Mouse (Mus musculus) right cerebral cortex, postnatal 36 days (tissue): ENCODE measurements around the gene Slc22a5.
"Not testable (repeated sequence)": the region's sequence is repeated elsewhere in the genome, so short reads cannot be mapped to it uniquely, and the experiment has no call there.

ENCODE experiments used
- DNase-seq, 2 experiments: peaks; one replicate each; pipeline ENCODE4 v3.0.0; 2022; ENCODE audit warnings: low spot score in 2 of 2, mixed read lengths in 1 of 2

Slc22a5 gene

GRCm38 (mm10) chr11:53888242-53888641 lies 3.2 kb downstream of the Slc22a5 start:
- DNase-seq: no peak

DNA sequence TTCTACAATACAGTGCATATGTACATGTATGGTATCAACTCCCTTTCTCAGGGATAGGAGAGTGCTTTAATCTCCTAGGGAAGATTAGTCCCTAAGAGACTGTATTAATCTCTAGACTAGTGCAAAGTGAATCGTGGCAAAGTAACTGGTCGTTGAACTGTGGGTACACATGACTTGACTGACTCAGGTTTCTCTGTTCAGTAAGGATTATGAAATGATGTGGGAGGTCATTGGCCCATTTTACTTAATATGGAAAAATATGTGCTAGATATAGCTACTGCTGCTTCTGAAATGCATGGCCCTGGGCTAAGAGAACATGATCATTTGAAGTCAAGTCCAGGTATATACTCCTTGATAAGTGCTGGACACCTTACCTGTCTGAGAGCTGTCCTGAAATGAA lies 8.2 kb downstream of the Slc22a5 start:
- DNase-seq: no peak

- not testable (repeated sequence) for DNase-seq
Measured at GRCm38 (mm10) chr11:53878096-53878495, 13.4 kb downstream of the Slc22a5 start.

DNA sequence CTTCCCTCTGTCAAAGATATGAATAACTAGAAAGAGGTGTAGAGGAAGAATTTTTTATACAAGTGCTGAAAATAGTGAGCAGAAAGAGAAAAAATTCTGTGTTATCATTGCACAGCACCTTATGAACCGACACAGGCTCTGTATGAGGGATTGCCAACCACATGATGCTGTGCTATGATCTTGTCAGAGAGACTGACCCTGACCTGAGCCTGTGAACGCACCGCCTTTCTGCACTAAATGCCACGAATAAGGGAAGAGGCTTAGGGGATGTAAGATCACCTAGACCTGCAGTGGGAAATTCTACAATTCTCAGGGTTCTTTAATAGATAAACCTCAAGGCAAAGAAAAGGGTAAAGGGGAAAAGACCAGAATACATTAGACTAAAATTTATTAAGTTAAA lies 15.0 kb downstream of the Slc22a5 start:
- DNase-seq: no peak

GRCm38 (mm10) chr11:53874706-53875105 lies 16.8 kb downstream of the Slc22a5 start:
- DNase-seq: no peak

DNA sequence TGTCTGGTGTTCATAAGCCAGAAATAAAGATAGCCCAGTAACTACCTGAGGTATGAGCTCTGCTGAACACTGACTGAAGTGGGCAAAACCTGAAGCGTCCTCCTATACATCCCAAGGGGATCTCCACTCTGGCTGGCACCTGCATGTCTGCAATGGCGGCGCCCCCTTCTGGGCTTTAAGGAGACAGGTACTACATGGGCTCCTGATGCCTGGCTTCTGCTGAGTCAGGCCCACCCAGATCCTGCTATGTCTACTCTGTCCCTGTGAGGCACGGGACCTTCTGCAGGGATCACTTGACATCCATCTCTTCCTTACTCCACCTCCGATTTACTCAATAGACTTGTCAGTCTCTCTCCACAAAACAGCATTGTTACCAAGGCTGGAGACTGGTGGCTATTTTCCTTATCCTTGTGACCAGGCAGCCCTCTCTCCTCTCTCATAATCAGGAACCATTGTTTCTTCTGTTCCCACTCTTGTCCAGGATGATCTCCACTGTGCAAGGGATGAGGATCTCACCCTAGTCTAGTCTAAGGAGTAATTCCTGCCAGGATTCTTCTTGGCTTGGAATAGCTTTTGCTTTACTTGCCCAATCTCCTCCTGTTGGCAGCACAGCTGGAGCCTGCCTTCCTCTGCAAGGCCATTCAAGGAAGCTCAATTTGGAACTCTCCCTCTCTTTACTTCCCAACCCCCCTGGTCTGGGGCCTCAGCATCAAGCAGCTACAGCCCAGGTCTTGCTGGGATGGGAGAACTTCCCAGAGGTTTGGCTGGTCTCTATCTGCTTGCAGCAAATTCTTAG lies 17.4 kb downstream of the Slc22a5 start:
- not testable (repeated sequence) for DNase-seq

GRCm38 (mm10) chr11:53871786-53872507 lies 19.5 kb downstream of the Slc22a5 start:
- DNase-seq: no peak

DNA sequence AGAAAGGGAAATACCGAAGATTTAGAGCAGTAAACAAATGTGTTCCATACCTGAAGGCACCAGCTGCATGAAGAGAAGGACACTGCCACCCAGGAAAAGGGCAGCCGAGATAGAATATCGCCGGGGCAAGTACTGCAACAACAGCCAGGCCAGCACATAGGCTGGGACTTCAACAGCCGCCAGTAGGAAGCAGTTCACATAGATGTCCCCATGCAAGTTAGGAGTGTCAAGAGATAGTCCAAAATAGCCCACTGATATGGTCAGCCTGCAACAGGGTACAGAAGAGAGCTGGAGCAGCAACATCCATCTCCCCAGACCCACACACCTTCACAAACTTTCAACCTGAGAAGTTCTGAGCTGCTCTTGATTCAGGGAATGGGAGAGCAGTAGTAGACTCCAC lies 22.3 kb downstream of the Slc22a5 start:
- no peak for DNase-seq

DNA sequence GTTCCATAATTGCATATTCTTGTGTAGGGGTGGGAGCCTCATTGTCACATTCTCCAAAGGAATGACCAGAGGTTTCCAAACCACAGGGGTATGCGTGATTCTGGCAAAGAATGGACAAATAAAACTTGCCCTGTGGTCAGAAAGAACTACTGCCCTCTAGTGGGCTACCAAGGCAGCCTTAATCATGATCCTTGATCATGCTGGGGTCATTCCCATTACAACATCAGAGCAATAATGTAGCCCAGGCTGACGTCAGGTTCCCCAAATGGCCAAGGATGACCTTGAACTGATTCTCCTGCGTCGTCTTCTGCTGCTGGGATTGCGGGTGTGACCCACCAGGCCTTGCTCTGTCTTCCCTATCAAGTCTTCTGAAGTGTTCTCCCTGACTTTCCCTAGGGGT lies 23.1 kb downstream of the Slc22a5 start:
- not testable (repeated sequence) for DNase-seq

- DNase-seq: not testable (repeated sequence)
Measured at GRCm38 (mm10) chr11:53864724-53865310, 26.6 kb downstream of the Slc22a5 start.

GRCm38 (mm10) chr11:53860944-53861343 lies 30.5 kb downstream of the Slc22a5 start:
- not testable (repeated sequence) for DNase-seq

DNA sequence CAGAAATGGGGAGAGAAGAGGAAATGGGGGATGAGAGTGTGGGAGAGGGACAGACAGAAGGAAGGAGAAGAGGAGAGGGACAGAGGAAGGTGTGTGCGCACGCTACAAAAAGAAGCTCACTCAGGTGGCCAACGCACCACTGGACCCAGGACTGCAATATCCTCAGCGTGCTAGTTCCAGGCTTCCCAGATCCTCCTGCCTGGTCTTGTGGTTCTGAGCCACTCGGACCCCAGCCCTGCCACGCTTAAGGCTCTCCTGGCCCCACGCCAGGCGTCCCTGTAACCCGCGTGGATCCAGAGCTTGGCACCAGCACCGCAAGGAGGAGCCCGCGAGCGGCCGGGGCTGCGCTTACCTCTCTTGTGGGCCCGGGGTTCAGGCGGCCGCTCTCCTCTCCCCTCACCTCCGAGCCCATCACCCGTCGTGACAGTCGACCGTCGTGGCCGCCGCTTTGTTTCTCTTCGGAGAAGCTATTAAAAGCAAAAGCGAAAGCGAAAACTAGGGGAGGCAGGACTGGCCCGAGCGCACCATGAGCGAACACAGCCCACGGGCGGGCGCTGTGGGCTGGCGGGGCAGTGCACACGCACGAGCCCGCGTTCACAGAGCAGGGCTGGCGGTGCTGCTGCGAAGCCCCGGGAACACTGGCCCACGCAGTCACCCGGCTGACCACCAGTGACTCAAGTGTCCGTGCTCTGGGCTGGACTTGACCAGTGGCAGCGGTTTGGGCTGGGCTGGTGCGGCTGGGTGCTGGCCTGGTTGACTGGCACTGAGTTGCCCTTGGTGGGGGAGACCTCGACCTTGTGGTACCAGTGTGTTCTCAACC lies 32.5 kb downstream of the Slc22a5 start, which contains the start of gene Gm12216:
TSS of gene Gm12216 (minus strand) at position 496 of the 820 bp plus-strand sequence.
- not testable (repeated sequence) for DNase-seq

DNA sequence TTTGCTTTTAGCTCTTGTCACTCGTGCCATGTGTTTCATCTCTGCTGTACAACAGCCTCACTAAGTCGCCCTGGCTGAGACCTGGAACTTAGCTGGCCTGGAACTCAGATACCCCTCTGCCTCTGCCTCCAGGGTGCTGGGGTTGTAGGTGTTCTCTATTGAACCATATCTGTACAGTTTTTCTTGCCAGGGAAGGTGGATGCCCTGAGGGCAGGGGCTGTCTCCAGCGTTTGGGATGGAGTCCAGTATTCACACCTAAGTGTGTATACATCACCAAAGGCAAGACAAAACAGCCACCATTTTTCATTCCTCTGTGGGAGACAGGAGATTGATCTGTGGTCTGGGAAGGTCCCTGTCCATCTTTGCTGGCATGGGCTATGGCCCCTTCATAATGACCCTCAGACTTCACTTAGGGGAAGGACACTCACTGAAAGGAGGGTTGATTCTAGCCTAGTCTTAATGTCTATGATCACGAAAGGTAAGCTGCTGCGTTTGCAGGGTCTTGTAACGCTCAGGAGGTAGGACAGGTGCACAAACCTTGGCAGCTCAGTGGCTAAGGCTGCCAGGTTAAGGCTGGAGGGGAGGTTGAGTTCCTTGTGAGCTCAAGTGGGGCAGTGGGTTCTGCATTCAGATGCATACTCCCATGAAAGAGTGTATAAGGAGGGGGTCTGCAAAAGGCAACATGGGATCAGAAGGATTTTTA lies 33.3 kb downstream of the Slc22a5 start:
- no peak for DNase-seq

DNA sequence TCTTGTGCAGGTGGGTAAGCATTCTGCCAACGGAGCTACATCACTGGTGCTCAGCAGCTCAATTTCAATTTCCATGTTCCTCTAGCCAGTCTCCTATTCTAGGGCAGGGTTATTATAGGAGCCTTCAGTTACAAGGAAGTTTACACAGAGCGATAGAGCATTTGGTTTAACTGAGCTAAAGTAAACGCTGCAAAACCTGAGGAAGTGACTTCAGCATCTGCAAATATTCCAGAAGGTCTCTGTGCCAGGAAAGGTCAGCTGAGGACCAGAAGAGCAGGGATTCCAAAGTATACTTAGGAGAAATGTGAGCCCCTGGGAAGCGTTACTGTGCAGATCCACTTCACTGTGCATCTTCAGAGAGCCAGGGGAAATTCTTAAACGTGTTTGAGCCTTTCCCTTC lies 37.8 kb downstream of the Slc22a5 start:
- no peak for DNase-seq

- no peak for DNase-seq
Measured at GRCm38 (mm10) chr11:53851795-53852194, 39.7 kb downstream of the Slc22a5 start.

- DNase-seq: peak; percentile 36 to 46
Measured at GRCm38 (mm10) chr11:53849588-53850320, 41.7 kb downstream of the Slc22a5 start.

DNA sequence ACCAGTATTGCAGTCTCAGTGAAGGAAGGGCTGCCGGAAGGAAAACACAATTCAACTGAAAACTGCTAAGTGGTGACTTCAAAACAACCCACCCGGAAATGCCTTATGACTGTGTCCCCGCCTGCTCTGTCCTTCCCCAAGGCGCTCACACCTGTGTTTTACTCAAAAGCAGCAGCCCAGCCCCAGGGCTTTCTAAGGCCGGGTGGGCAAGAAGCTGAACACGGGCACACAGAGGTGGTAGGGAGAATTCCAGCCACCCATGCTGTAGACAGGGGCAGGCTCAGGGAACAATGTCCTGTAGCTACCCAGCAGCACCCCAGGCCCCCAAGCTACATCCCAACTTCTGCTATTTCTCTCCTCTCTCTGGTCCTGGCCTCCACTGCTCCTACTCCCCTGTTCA lies 45.8 kb downstream of the Slc22a5 start:
- no peak for DNase-seq

DNA sequence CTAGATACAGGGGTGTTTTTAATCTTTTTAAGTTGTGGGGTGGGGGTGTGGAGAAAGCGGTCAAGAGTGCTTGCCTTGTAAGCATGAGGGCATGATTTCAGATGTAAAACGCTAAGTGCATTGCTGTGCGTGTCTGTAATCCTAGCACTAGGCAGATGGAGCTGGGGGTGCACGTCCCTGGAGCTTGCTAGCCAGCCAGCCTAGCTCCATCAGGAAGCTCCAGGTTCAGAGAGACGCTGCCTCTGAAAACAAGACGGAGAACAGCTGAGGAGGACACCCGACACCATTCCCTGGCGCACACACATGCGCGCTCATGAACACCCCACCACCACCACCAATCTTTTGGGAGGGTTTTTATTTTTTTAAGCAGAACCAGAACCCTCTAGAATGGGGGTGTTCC lies 48.4 kb downstream of the Slc22a5 start:
- DNase-seq: peak; percentile 23 to 53

GRCm38 (mm10) chr11:53842161-53842581 lies 49.3 kb downstream of the Slc22a5 start:
- DNase-seq: peak; percentile 52 to 66

DNA sequence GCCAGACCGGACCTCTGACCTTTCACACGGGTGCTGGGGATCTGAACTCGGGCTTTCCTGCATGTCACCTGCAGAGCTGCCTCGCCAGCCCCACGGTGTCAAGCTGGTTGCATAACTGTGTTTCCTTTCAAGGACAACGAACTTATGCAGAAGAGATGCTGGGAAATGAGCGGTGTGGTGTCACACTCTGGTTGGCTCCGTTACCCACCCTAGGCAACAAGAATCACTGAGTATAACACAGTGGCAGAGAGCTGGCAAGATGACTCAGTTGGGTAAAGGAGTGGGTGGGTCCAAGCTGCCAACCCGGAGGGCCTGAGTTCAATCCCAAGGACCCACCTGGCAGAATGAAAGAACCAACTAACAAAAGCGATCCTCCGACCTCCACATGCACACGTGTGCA lies 49.9 kb downstream of the Slc22a5 start:
- DNase-seq: peak in 1 of 2 experiments; percentile 25
